Mouse (Mus musculus): ENCODE data around the gene Arhgap21.

DNA sequence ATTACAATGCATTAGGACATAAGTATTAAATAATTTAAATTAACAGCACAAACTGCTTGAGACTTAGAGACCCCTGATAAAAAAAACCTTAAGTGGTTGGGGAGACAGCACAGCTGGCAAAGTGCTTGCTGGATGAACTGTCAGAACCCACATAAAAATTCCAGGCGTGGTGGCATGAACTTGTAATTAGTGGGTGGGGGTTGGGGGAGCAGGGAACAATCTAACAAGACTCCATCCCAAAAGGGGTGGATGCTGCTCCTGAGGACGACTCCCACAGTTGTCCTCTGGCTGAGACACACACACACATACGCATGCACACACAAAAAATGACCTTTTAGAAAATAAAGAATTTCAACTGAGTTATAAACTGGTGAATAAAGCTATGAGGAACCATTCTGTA is 79.9 kb downstream of the Arhgap21 start:
- TF ChIP-seq GATA1 (IDR thresholded peaks at IDR 0.05; ENCODE audit: borderline replicate concordance, low read length) (no peak), FLI1 (IDR thresholded peaks at IDR 0.05; ENCODE audit: low read length) (no peak)

Data from megakaryocyte, embryonic 14.5 days (primary cell).